Mouse (Mus musculus): Measurements from ENCODE around the gene Ccdc85a. TPM values are rescaled to one million over a fixed set of nuclear protein-coding genes. Genes with fewer than 3 reads are reported as not detected.

Gene Ccdc85a
- 0.08 and 0.09 TPM in 2 replicates for polyA plus RNA-seq (2012; rRNA removed)

GRCm38 (mm10) chr11:28583911-28584434 lies at the start of gene Ccdc85a:
TSS of gene Ccdc85a (minus strand) at chr11:28584324.
- no peak within 1 kb of the TSS for H3K27ac ChIP-seq (ENCODE audit: control insufficient read depth, insufficient read depth, low read depth, low read length)
- peak; percentile 24; the same call in 1 of the 2 replicates for TF ChIP-seq CTCF (IDR thresholded peaks at IDR 0.05; ENCODE audit: control insufficient read depth, insufficient read depth, insufficient replicate concordance, low read depth, low read length)
- no peak for TF ChIP-seq POLR2A (IDR thresholded peaks at IDR 0.05; ENCODE audit: control insufficient read depth, low read depth, low read length)
- no peaks in the 10 kb centered on the region for H3K27me3 ChIP-seq (ENCODE audit: control insufficient read depth, insufficient read depth, low read length)
- H3K36me3 ChIP-seq (ENCODE audit: control insufficient read depth, insufficient read depth, low read length) = no peaks in the 10 kb centered on the region
- peaks cover 13% of the 10 kb centered on the region for H3K4me1 ChIP-seq (ENCODE audit: control insufficient read depth, insufficient read depth, low read length)
- peak within 1 kb of the TSS; percentile 48 for H3K4me3 ChIP-seq (ENCODE audit: control insufficient read depth, low read depth, low read length)

DNA sequence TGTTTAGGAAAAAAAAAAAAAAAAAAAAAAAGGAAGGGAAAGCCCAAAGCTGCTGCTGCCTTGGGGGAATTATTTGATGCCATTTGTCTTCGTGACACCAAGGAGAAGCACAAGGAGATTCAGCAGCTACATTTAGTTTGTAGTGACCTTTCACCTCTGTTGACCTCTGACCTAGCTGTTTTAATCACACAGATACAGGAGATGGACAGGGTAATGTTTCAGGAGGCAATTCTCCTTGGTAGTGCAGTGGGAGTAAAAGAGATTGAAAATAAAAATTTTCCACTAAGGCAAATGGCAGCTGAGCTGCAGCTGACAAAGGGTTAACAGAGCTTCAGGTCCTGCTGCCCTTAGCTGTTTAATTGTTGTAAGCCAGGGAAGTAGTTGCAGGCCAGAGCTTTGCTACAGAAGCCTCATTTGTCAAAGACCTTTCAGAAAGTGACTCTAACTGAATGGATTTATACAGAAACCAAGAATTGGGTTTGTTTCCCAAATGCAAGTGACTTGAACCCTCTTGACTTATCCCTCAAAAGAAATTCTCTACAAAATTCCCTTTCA lies 49.5 kb upstream of the Ccdc85a start:
- Histone ChIP-seq H3K4me1 (ENCODE audit: control insufficient read depth, insufficient read depth, low read length) (no peaks in the 10 kb centered on the region), H3K4me3 (ENCODE audit: control insufficient read depth, low read depth, low read length) (no peak overlapping the region), H3K27me3 (ENCODE audit: control insufficient read depth, insufficient read depth, low read length) (no peaks in the 10 kb centered on the region), H3K27ac (ENCODE audit: control insufficient read depth, insufficient read depth, low read depth, low read length) (no peak overlapping the region), H3K36me3 (ENCODE audit: control insufficient read depth, insufficient read depth, low read length) (no peaks in the 10 kb centered on the region)
- TF ChIP-seq POLR2A (IDR thresholded peaks at IDR 0.05; ENCODE audit: control insufficient read depth, low read depth, low read length) (no peak), CTCF (IDR thresholded peaks at IDR 0.05; ENCODE audit: control insufficient read depth, insufficient read depth, insufficient replicate concordance, low read depth, low read length) (no peak)

GRCm38 (mm10) chr11:28633093-28633492 lies 49.0 kb upstream of the Ccdc85a start:
- Histone ChIP-seq H3K4me3 (ENCODE audit: control insufficient read depth, low read depth, low read length) (no peak overlapping the region), H3K36me3 (ENCODE audit: control insufficient read depth, insufficient read depth, low read length) (no peaks in the 10 kb centered on the region), H3K27ac (ENCODE audit: control insufficient read depth, insufficient read depth, low read depth, low read length) (no peak overlapping the region), H3K4me1 (ENCODE audit: control insufficient read depth, insufficient read depth, low read length) (no peaks in the 10 kb centered on the region), H3K27me3 (ENCODE audit: control insufficient read depth, insufficient read depth, low read length) (no peaks in the 10 kb centered on the region)
- TF ChIP-seq POLR2A (IDR thresholded peaks at IDR 0.05; ENCODE audit: control insufficient read depth, low read depth, low read length) (no peak), CTCF (IDR thresholded peaks at IDR 0.05; ENCODE audit: control insufficient read depth, insufficient read depth, insufficient replicate concordance, low read depth, low read length) (no peak)

DNA sequence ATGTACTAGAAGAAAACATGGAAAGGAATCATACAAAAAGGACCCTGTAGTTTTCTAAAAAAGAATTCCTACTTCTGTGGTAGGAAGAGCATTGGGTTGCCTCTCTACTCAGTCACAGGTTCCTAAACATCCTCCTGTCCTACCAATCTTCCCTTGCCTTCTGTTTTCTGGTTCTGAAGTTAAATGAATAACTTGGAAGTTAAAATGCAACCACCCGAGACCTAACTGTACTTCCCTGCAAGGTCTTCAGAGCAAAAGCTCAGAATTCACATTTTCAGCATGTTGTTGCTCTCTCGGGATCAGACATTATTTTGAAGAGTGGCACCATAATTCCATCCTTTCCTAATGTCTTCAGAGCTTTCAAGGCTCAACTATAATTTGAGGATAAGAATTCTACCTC lies 46.6 kb upstream of the Ccdc85a start:
- Histone ChIP-seq H3K4me1 (ENCODE audit: control insufficient read depth, insufficient read depth, low read length) (no peaks in the 10 kb centered on the region), H3K27me3 (ENCODE audit: control insufficient read depth, insufficient read depth, low read length) (no peaks in the 10 kb centered on the region), H3K27ac (ENCODE audit: control insufficient read depth, insufficient read depth, low read depth, low read length) (no peak overlapping the region), H3K36me3 (ENCODE audit: control insufficient read depth, insufficient read depth, low read length) (no peaks in the 10 kb centered on the region), H3K4me3 (ENCODE audit: control insufficient read depth, low read depth, low read length) (no peak overlapping the region)
- no peak for TF ChIP-seq CTCF (IDR thresholded peaks at IDR 0.05; ENCODE audit: control insufficient read depth, insufficient read depth, insufficient replicate concordance, low read depth, low read length)
- no peak for TF ChIP-seq POLR2A (IDR thresholded peaks at IDR 0.05; ENCODE audit: control insufficient read depth, low read depth, low read length)

- Histone ChIP-seq H3K27me3 (ENCODE audit: control insufficient read depth, insufficient read depth, low read length) (no peaks in the 10 kb centered on the region), H3K36me3 (ENCODE audit: control insufficient read depth, insufficient read depth, low read length) (no peaks in the 10 kb centered on the region), H3K27ac (ENCODE audit: control insufficient read depth, insufficient read depth, low read depth, low read length) (no peak overlapping the region), H3K4me1 (ENCODE audit: control insufficient read depth, insufficient read depth, low read length) (no peaks in the 10 kb centered on the region), H3K4me3 (ENCODE audit: control insufficient read depth, low read depth, low read length) (no peak overlapping the region)
- TF ChIP-seq CTCF (IDR thresholded peaks at IDR 0.05; ENCODE audit: control insufficient read depth, insufficient read depth, insufficient replicate concordance, low read depth, low read length) = no peak
Observed at GRCm38 (mm10) chr11:28610781-28611491, 26.8 kb upstream of the Ccdc85a start.

DNA sequence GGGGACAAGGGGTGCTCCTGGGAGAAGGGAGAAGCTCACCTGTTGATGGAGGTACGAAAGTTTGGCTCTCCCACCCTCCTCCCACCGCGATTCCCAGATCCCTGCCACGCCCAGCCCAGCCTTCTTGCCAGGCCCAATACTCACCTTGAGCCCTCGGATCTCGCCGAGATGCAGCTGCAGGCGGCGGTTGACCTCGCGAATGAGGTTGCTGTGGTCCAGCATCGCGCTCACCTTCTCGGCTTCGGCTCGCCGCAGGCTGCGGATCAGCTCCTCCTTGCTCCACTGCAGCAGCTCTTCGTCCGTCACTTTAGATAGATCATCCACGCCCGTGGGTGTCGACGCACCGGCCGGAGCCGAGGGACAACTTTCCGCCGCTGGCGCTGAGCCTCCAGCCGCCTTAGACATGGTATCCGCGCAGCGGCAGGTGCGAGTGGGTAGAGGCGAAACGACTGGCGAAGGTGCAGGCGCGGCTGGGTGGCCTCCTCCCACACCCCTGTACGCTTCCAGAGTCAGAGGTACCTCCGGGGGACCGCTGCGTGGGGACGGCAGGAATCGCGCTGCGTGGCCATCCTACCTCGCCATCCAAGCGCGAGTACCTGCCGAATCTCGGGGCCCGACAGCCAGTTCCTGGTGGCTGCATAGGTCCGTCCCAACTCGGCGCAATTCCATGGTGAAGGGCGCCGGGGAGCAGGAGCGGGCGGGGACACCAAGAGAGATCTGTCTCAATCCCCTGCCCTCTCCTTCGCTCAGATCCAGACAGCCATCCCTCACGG lies 800 bp downstream of the Ccdc85a start:
- no peaks in the 10 kb centered on the region for H3K36me3 ChIP-seq (ENCODE audit: control insufficient read depth, insufficient read depth, low read length)
- no peak overlapping the region for H3K27ac ChIP-seq (ENCODE audit: control insufficient read depth, insufficient read depth, low read depth, low read length)
- no peaks in the 10 kb centered on the region for H3K27me3 ChIP-seq (ENCODE audit: control insufficient read depth, insufficient read depth, low read length)
- TF ChIP-seq CTCF (IDR thresholded peaks at IDR 0.05; ENCODE audit: control insufficient read depth, insufficient read depth, insufficient replicate concordance, low read depth, low read length) (no peak), POLR2A (IDR thresholded peaks at IDR 0.05; ENCODE audit: control insufficient read depth, low read depth, low read length) (no peak)
- H3K4me1 ChIP-seq (ENCODE audit: control insufficient read depth, insufficient read depth, low read length) = peaks cover 13% of the 10 kb centered on the region
- H3K4me3 ChIP-seq (ENCODE audit: control insufficient read depth, low read depth, low read length) = peak overlapping the region; percentile 48

GRCm38 (mm10) chr11:28582218-28582617 lies 1.9 kb downstream of the Ccdc85a start:
- H3K27ac ChIP-seq (ENCODE audit: control insufficient read depth, insufficient read depth, low read depth, low read length) = no peak overlapping the region
- H3K36me3 ChIP-seq (ENCODE audit: control insufficient read depth, insufficient read depth, low read length) = no peaks in the 10 kb centered on the region
- peaks cover 13% of the 10 kb centered on the region for H3K4me1 ChIP-seq (ENCODE audit: control insufficient read depth, insufficient read depth, low read length)
- H3K4me3 ChIP-seq (ENCODE audit: control insufficient read depth, low read depth, low read length) = no peak overlapping the region
- TF ChIP-seq CTCF (IDR thresholded peaks at IDR 0.05; ENCODE audit: control insufficient read depth, insufficient read depth, insufficient replicate concordance, low read depth, low read length) (no peak), POLR2A (IDR thresholded peaks at IDR 0.05; ENCODE audit: control insufficient read depth, low read depth, low read length) (no peak)
- H3K27me3 ChIP-seq (ENCODE audit: control insufficient read depth, insufficient read depth, low read length) = no peaks in the 10 kb centered on the region
